Mouse (Mus musculus) brown adipose tissue, adult 24 weeks (tissue): ENCODE results near the gene Galnt18. TPM values are rescaled to one million over a fixed set of nuclear protein-coding genes. Genes with fewer than 3 reads are reported as not detected.

ENCODE experiments used
- H3K27ac ChIP-seq: fragments of 200-500 bp; replicated peaks from 2 replicates; pipeline ENCODE4 v1.5.1; 2012; ENCODE audit warnings: low read depth, mild to moderate bottlenecking, low read length
- H3K4me1 ChIP-seq: fragments of 200-500 bp; 2 replicates; pipeline ENCODE4 v1.6.1; 2012; ENCODE audit warnings: low read length, mixed read lengths; ENCODE audit not compliant: control insufficient read depth, insufficient read depth, insufficient read length
- H3K4me3 ChIP-seq: fragments of 200-500 bp; 2 replicates; pipeline ENCODE4 v1.5.1; 2012; ENCODE audit warnings: low read depth, mild to moderate bottlenecking, low read length, moderate library complexity; ENCODE audit not compliant: insufficient read depth
- polyA plus RNA-seq: library from polyadenylated mRNA; stranded (reverse); fragments of >200 nt; gene quantifications from 2 replicates; pipeline ENCODE4 v1.2.4, GENCODE M21; 2012; ENCODE audit not compliant: missing spikeins, insufficient read depth, insufficient read length

The Galnt18 gene
- polyA plus RNA-seq, 1 experiment = 7.7 TPM

DNA sequence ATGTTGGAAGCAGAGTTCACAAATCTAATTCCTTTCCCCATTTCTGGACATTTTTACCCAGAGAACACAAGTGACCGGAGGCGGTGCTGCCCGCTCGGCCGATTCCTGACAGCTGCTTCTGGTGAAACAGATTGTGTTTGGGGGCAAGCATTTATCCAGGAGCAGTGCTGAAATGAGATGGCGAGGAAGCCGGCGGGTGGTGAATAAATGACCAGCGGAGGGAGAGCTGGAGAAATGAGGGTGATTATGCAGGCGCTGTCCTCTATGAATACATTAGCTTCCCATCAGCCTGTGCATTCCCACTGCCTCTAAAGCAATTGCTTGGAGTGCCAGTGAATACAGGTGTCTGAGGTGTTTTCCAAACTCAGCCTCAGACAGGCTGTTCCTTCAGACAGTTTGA, 232.7 kb downstream of the Galnt18 start:
- Histone ChIP-seq H3K4me1 (no peaks in the 10 kb centered on the region), H3K4me3 (no peak overlapping the region), H3K27ac (no peak overlapping the region)

DNA sequence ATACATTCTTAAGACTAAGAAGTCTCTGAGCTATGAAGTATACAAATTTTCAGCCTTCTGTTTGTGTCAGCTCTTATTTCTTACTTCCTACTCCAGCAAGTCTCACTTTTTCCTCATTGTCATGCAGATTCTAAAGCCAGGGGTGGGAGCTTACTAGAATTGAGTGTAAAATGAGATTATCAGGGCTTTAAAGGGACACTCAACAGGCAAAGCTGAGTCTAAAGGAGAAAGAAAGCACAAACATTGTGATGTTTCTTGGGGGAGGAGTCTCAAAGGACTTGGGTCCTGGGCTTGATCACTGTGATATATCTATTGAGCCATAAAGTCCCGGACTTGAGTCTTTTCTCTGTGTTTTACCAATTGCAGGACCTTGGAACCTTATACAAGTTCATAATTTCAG, 234.2 kb downstream of the Galnt18 start:
- no peak overlapping the region for H3K27ac ChIP-seq
- H3K4me1 ChIP-seq = no peaks in the 10 kb centered on the region
- no peak overlapping the region for H3K4me3 ChIP-seq

DNA sequence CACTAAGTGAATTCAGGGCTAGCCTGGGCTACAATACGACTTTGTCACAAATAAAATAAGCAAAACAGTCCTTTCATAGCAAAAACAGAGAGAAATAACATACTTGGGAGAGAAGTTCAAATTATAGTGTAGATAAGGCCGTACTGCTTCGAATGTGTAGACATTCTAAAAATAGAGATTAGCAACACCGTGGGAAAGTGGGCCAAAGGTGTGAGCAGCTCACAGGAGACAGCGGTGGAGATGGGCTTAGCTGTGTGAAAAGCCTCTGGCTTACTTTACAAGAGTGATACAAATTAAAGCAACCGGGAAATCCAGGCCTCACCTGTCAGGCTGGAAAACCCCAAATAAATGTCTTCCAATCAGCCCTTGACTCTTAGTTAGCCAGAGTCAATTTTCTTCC, 241.8 kb downstream of the Galnt18 start:
- Histone ChIP-seq H3K27ac (no peak overlapping the region), H3K4me3 (no peak overlapping the region)

DNA sequence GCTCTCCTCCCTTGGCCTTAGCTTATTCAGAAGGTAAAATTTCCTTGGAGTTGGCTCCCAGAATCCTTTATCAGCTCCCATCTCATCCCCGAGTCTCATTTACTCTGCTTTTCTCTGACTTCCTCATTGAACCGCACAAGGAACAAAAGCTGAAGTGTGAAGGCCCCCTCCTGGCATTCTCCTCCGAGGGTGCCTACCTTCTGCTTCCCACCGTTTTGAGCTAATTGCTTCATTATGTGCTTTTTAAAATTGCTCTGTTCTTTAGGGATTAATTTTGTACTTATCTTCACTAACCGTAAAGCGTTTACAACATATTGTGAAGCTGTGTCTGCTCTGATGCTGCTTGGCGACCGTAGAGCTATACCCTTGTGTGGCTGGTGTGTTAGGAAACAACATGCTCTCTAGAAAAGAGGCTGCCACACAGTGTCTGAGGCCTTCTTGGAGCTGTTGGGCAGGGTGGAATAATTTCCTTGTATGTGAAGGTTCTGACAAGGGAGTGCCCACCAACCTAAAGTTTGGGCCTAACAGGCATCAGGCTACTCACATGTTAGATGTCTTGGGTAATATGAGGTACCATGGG, 244.9 kb downstream of the Galnt18 start:
- H3K4me1 ChIP-seq = no peaks in the 10 kb centered on the region; the same call in 1 of the 2 replicates
- no peak overlapping the region for H3K4me3 ChIP-seq
- no peak overlapping the region for H3K27ac ChIP-seq

More for the DNA sequence above, 241.8 kb downstream of the Galnt18 start:
- H3K4me1 ChIP-seq = no peaks in the 10 kb centered on the region; the same call in 1 of the 2 replicates

DNA sequence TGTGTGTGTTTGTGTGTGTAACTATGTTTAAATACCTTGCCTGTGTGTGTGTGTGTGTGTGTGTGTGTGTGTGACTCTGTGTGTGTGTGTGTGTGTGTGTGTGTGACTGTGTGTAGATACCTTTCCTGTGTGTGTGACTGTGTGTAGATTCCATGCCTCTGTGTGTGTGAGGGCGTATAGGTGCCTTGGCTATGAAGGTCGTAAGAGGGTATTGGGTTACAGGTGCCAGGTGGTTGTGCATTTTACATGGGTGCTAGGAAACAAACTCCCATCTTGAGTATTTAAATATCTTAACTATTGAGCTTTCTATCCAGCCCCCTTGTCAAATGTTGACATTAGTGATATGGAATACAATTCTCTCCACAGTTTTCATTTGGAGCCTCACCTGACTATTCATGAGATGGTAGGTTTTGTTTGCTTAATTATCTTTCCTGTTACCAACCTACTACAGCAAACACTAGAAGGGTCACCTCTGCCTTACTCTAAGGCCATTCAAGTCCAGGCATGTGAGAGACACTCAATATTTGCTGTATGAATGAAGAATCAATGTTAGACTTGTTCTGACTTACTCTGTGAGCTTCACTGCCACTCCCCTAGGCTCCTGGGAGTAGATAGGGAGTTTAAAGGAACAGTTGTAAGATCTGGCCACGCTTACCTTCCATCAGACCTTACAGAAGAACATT, 250.7 kb downstream of the Galnt18 start:
- Histone ChIP-seq H3K4me3 (no peak overlapping the region), H3K27ac (no peak overlapping the region), H3K4me1 (no peaks in the 10 kb centered on the region)

DNA sequence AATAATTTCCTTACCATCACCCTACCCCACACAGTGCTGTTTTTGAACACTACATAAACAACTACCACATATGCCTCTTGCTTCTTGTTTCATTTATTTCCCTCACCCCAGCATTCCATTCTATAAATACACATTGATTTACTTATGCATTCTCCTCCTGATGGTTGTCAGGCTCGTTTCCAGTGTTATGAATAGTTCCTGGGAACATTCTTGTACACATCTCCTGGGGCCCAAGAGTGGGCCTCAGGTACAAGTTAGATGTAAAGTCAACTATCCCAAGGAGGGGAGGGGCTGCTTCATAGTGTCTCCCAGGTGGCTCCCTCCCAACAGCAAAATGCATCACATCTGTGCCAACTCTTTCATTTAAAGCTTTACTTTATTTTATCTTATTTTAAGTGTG, 251.3 kb downstream of the Galnt18 start:
- no peak overlapping the region for H3K27ac ChIP-seq
- H3K4me3 ChIP-seq = no peak overlapping the region
- H3K4me1 ChIP-seq = no peaks in the 10 kb centered on the region

DNA sequence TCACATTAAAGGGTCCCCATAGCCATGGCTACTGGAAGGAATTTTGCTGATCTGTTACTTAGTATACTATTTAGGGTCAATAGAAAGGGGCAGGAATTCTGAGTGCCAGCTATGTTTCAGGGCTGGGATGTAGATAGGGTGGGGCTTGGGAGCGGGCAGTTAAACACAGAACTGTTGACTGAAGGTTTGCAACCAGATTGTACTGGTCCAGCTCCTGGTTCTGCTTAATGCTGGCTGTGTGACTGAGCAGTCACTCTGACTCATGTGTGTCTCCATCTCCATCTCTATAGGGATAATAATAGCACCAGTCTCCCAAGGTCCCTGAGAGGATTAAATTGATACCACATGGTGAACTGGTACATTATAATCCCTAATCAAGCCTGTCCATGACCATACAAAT, 258.9 kb downstream of the Galnt18 start:
- Histone ChIP-seq H3K4me3 (no peak overlapping the region), H3K27ac (no peak overlapping the region), H3K4me1 (no peaks in the 10 kb centered on the region)

DNA sequence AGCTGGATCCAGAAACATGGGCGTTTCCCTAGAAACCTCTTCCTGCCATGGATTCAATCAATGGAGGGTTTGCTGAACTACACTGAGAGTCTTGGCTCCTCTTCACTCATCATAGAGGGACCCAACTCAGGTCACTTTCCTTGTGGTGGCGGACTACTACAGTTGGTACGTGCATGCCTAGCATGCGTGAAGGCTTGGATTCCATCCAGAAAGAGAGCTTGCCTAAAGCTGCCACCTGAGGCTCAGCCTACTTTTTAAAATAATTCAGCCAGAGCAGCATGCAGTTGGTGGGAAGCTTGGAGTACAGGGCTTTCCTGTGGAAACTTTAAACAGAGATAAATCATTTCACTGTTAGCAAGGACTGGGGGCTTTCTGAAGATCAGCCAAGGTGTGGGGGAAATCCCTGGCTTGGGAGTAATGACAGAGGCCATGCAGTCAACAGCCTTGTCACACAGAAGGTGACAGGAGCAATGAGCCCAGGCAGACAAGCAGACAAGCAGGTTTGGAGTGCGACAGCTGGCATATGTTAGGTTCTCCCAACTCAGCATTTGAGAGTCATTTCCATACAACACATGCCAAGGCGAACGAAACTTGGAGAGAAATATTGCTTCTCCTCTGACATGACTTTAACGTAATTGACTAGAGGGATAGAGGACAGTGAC, 261.1 kb downstream of the Galnt18 start:
- Histone ChIP-seq H3K4me3 (no peak overlapping the region), H3K27ac (no peak overlapping the region)

DNA sequence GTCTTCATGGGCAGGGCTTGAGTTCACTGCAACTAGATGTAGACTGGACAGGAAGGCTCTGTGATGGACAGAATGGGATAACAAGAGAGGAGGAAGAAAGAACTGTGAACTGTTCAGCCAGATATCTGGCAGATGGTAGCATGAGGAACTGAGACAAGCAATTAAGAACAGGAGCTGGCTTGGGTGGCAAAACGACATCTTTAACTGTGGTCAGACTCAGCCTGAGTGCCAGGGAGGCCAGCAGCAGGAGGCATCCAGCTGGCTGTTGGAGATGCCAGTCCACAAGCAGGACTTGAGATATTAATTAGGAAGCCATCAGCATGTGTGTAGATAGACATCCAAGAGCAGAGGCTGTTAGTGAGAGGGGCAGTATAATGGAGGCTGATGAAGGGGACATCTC, 262.9 kb downstream of the Galnt18 start:
- no peaks in the 10 kb centered on the region for H3K4me1 ChIP-seq
- no peak overlapping the region for H3K4me3 ChIP-seq
- no peak overlapping the region for H3K27ac ChIP-seq

More for the DNA sequence above, 261.1 kb downstream of the Galnt18 start:
- H3K4me1 ChIP-seq = no peaks in the 10 kb centered on the region

DNA sequence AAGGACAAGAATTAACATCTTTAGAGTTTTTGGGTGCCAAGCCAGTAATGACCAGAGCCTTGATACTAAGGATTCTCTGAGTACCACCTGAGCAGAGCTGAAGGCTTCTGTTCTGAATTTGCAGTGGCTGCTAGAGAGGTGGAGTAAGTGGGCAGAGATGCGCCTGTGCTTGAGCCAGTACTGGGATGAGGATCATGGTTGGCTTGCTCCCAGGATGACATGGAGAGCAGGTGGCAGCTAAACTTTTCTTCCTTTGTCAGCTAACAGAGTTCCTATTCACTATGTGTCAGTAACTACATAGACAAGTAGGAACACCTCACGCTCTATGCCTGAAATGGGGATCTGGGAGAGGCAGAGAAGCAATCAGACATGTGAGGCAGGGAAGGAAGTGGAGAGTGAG, 264.3 kb downstream of the Galnt18 start:
- H3K4me1 ChIP-seq = no peaks in the 10 kb centered on the region
- no peak overlapping the region for H3K4me3 ChIP-seq
- no peak overlapping the region for H3K27ac ChIP-seq

DNA sequence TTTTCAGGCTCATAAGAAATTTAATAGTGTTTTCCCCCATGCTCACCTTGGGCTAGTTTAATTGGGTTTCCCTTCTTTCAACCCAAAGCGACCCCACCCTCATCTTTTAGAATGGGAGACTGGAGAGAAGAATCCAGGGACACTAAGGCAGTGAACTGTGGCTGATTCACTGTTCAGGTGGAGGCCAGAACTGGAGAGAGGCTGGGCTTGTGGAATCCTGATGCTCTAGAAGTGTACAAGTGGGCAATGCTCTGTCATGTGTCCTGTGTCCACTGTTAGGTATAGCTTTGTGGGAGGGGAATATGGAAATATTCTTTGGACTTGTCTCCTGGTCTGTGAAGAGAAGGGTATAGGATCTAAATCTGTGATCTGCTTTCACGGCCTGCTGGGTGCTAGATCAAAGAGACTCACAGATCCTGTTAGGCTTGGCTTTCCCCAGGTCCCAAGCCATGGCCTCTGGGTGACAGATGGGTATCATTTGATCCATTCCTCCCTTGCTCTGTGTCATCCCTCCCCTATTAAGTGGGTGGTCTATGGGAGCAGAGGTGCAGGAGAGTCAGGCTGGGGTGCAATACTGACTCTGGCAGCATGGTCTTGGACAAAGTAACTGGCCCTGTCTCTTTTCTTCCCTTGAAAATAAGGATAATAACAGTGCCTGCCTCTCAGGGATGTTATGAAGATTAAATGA, 270.5 kb downstream of the Galnt18 start:
- H3K27ac ChIP-seq = no peak overlapping the region
- H3K4me3 ChIP-seq = no peak overlapping the region
- no peaks in the 10 kb centered on the region for H3K4me1 ChIP-seq

DNA sequence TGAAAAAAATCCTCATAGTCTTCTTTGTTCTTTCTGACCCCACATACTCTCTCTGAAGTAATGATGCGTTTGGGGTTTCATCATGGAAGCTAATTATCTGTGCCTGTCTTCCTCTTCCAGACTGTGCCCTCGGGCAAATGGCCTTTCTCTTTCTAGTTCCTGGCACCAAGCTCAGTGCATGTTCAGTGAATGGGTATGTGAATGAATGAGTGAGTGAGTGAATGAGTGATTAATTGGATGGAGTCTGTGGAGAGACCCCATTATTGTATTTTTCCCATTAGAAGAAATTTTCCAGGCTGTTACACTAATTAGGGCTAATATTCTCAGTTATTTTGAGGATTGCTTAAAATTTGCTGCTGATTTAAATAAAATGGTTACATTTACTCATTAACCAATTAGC, 279.2 kb downstream of the Galnt18 start:
- H3K27ac ChIP-seq = no peak overlapping the region
- H3K4me1 ChIP-seq = no peaks in the 10 kb centered on the region

DNA sequence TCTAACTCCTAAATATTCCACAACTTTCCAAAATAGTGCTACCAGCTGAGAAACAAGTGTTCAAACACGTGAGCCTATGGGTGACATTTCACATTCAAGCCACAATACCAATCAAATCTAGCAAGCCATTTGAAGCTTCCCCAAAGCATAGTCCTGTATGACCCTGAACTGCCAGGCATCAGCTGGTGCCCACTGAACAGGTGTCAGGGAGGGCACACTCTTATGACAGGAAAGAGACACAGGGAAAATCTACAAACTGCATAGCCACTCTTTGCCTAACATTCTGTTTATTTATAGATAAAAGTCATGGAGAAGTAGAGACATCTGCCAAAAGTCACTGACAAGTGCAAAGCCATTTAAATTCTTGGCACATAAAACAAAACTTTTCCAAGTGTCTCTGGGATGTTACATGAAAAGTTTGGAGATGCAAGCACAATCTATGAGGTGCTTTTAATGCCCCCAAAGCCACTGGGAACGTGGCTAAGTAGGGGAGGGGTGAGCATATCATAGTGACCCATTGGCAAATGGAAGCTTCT, 280.5 kb downstream of the Galnt18 start:
- H3K4me1 ChIP-seq = no peaks in the 10 kb centered on the region
- no peak overlapping the region for H3K4me3 ChIP-seq
- no peak overlapping the region for H3K27ac ChIP-seq

More for the DNA sequence above, 279.2 kb downstream of the Galnt18 start:
- no peak overlapping the region for H3K4me3 ChIP-seq

DNA sequence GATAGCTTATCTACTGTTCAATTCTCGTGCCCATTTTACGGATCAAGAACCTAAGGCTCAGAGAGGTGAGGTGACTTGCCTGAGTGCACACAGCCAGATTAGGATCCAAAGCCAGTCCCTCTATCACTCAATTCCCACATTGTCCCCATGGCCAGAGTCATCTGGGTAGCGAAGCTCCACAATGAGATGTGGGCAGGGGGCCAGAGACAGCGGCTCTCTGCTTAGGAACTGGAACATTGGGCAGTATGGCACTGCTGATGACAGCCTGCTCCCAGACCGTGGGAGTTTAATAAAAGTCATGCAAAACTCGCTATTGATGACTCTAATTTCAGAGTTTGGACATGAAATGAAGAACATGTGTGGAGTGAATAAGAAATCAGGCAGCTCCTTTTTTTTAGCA, 282.6 kb downstream of the Galnt18 start:
- no peak overlapping the region for H3K27ac ChIP-seq
- no peak overlapping the region for H3K4me3 ChIP-seq
- no peaks in the 10 kb centered on the region for H3K4me1 ChIP-seq

DNA sequence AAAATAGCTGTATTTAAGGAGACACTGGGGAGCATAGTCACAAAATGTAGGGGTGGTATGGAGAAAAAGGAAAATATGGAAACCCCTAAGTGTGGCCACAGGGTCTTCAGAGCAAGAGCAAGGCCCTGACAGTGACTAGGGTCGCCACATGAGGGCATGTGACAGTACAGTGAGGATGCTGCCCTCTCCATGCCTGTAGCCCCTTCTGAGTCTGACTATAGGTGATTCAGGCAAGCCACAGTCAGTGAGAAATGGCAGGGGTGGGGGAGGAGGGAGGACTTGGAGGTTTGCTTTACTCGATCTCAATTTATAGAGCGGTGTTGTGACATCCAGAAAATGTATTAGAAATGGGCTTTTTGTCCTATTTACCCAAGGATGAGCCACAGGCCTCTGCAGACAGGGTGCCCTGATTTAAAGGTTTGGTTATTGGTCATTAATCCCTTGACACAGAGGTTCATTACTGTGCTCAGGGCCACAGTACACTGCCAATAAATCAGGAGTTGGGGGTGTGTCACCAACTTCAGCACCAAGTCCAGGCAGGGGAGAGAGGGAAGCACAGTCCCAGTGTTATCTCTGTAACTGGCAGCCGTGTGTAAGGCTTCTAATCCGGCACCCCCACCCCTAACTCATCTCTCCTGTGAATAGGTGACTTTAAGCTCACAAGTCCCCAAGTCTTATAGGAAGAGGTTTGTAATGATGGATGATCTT, 287.4 kb downstream of the Galnt18 start:
- H3K27ac ChIP-seq = no peak overlapping the region
- H3K4me3 ChIP-seq = no peak overlapping the region
- no peaks in the 10 kb centered on the region for H3K4me1 ChIP-seq
